Mouse (Mus musculus) adrenal gland, postnatal 10 days (tissue): Measurements from ENCODE around the gene Cmip. TPM values are rescaled to one million over a fixed set of nuclear protein-coding genes. Genes with fewer than 3 reads are reported as not detected.

ENCODE experiments used
- DNase-seq: peaks from one replicate; pipeline ENCODE4 v3.0.0; 2021; ENCODE audit warnings: mixed read lengths
- total RNA-seq, 2 experiments: library from RNA; stranded (reverse); gene quantifications; 2 replicates each; pipeline ENCODE4 v1.2.3; 2021

Gene Cmip
- total RNA-seq, 2 experiments from 2014 or later, result 77.7 to 82.3 TPM

DNA sequence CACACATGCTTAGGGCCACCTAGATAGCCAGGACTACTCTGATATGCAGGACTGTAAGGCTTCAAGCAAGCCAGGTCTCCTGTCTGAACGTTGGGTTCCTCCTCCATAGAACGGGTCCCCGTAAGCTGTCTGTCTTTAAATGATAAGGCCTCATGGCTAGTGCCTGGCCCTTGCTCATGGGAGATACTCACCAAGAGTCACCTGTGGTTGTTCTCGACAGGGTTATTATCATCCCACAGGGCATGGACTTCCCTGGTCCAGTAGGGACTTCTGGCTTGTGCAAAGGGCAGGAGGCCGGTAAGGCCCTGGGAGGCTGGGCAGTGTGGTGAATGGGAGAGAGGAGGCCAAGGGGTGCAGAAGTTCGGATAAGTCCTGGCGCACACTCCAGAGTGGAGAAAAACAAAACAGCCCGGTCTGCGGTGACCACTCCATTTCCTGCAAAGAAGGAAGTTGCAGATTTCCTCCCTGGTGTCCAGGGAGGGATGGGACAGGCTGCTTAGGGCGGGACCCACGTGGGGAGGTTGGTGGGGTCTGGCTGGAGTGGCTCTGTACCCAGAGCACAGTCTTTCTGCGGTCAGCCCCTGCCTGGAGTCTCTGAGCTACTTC is 41.2 kb downstream of the Cmip start:
- peak; percentile 37 for DNase-seq

- no peak for DNase-seq
These were observed 42.3 kb downstream of the Cmip start for GRCm38 (mm10) chr8:117299204-117299603.

- DNase-seq, result no peak
These were observed 43.3 kb downstream of the Cmip start for GRCm38 (mm10) chr8:117300188-117300587.

DNA sequence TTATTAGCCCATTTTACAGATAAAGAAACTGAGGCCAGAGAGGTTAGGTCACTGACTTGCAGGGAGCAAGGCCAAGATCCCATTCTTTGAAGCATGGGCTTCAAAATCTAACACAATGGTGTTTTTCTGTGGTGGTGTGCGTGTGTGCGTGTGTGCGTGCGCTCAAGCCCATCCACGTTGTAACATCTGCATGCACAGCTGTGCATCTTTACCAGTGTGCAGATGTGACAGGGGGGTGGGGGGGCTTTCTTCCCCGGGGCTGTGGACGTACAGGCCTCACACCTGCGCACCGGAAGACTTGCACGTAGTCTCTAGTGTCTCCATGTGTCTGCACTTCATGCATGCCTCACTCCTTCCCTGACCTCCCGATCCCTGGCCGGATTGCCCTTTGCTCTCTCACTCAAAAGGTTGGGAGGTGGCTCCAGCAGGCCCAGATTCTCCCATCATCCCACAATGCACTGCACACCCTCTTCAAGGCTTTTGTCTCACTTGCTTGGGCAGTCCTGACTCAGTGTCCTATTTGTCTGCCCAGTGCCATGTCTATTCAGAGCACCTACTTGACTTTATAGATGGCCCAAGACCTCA is 44.7 kb downstream of the Cmip start:
- DNase-seq, result no peak

DNA sequence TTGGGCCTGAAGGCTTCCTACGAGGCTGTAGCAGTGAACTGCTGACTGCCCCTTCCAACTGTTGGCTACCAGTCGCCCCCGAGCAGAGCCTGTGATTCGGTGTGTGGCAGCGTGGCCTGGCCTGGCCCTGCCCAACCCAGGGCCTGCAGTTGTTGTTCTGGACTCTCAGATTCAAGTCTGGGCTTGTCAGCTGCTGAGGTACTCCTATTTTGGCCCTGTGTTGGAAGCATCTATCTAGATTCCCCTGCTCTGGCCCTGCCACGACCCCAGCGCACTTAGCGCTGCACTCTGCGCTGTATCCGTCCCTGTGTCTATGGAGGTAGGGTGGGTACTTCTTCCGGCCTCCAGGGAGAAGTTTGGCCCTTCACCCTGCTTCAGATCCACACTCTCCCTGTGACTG is 45.2 kb downstream of the Cmip start:
- DNase-seq, result no peak

DNA sequence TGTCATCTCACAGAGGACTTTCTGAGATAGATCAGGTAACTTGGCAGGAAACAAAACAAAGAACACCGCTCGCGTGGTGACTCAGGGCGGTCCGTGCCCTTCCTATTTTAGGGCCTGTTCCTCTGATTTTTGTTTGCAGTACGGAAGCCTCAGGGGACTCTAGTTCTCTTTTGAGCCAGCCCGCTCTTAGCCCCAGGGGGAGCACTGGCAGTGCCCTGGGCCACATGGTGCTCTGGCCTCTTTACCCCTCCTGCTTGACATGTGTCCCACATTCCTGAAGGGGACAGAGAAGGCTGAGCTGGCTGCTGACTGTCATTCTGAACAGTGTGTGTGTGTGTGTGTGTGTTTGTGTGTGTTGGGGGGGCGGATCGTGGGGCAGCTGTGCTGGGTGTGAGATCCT is 46.8 kb downstream of the Cmip start:
- DNase-seq, result peak; percentile 53

DNA sequence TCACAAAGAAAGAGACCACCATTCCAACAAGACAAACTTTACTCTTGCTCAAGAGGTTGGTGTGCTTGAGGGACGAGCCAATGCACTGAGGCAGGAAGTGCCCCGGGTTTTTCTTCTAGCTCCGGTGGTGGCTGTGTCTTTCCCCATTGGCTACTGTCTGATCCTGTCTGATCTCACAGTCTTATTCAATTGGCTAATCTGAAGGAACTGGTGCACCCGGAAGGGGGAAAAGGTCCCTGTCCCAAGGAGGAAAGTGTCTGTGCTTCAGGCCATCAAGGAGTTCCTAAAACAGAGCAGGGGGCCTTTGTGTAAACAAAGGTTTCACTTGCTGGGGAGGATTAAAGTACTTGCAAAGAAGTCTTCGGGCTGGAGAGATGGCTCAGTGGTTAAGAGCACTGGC is 48.5 kb downstream of the Cmip start:
- DNase-seq, result no peak

- DNase-seq, result no peak
These were observed 49.9 kb downstream of the Cmip start for GRCm38 (mm10) chr8:117306756-117307155.

GRCm38 (mm10) chr8:117307221-117307620 is 50.4 kb downstream of the Cmip start:
- DNase-seq, result no peak

GRCm38 (mm10) chr8:117308303-117309095 is 51.6 kb downstream of the Cmip start:
- no peak for DNase-seq

DNA sequence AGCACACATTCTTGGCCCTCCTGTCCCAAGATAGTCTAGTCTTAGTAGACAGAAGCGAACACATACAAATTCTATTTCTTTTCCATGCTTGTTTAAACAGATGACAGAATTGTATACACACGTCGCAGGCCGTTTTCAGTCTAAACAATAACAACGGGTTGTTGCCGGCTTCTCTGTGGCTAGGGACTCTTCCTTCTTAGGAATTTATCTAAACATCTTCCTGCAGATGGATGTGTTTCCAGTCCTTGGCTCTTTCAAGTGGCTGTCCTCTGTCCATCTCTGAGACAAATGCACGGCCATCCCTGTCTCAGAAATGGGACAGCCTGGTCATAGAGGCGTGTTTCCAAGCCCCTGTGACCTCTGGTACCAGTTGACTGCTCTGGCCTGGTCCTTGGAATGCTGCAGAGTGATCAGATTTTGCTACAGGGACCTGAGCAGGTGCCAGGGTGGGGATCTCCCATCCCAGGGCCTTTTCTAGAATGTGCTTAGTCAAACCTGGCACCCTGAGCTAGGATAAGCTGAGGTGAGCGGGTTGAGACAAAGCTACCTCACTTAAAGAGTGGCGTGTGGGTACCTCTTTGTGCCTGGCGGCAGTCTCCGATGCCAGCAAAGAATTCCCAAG is 52.9 kb downstream of the Cmip start:
- no peak for DNase-seq

DNA sequence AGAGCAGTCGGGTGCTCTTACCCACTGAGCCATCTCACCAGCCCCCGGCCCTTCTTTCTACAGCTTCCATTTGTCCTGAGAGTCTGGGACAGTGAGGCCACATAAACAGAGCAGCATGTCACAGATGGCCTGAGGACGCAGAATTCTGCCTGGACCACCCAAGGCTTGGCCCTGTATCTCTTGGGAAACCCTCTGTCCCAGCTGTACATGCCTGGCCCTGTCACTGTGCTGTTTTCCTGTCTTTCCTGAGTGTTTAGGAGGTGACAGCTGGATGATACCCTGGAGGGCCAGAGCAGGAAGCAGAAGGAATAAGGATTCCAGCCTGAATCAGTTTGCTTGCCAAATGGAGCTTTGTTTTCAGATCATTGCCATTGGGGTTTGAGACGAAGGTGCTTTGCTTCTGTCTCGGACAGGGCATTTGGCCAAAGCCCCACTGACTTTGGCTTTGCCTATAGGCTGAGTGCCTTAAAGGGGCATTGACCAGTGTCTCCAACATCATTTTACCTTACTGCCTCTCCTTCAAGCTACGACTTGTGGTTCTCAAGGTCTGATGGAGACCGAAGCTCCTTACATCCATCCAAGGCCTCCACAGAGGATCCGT is 54.2 kb downstream of the Cmip start:
- no peak for DNase-seq

- no peak for DNase-seq
These were observed 57.6 kb downstream of the Cmip start for GRCm38 (mm10) chr8:117314308-117314953.

- no peak for DNase-seq
These were observed 58.9 kb downstream of the Cmip start for GRCm38 (mm10) chr8:117315727-117316126.

DNA sequence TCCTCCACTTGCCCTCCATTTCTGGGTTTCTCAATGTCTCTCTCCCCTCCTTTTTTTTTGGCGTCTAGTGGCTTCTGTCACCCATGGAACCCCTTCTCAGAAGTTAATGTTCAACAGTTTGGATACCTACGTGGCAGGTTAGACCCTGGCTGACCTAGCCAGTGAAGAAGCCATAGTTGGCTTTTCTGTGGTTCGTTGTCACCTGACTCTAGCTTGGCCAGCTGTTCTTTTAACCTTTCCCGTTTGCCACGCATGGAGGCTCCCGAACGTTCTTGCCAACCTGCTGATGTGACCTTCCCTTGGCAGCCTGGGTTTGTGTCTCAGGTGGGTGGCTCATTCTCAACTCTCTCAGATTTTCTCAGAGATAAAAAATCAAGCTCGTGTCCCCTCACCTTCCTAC is 60.6 kb downstream of the Cmip start:
- DNase-seq, result no peak

- peak; percentile 67 for DNase-seq
These were observed 62.3 kb downstream of the Cmip start for GRCm38 (mm10) chr8:117318911-117319826.

DNA sequence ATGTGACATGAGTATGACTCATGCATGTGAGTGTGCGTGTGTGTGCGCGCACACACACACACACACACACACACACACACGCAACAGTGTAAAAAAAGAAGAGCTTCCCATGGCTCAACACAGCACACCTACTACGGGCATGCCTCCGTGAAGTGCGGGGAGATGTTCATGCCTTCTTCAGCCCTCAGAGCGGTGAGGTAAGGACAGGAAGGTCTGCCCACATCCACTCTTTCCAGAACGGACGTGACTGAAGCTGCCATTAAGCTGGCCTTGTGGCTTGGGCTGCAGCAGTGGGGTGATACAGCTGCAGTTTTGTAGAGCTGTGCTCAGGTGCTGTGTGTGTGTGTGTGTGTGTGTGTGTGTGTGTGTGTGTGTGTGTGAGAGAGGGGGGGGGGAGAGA is 63.8 kb downstream of the Cmip start:
- DNase-seq, result no peak

GRCm38 (mm10) chr8:117321232-117321631 is 64.4 kb downstream of the Cmip start:
- no peak for DNase-seq

DNA sequence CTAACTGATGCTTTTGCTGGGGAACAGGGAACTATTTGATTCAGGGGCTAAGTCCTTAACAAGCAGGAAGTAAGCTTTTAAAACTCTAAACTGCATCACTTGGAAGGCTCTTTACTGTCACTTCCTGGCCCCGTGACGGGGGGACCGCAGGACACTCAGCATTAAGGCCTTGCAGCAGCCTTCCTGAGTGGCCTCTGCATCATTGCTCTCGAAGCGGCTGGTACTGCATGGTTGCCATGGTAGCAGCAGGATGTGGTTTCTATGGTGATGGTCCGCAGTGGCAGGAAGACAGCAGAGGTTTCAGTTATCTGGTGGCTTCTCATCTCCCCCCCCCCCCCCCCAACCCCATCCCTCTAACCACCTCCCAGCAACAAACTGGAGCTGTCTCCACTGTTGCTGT is 65.2 kb downstream of the Cmip start:
- no peak for DNase-seq

GRCm38 (mm10) chr8:117322715-117323310 is 65.9 kb downstream of the Cmip start:
- no peak for DNase-seq

DNA sequence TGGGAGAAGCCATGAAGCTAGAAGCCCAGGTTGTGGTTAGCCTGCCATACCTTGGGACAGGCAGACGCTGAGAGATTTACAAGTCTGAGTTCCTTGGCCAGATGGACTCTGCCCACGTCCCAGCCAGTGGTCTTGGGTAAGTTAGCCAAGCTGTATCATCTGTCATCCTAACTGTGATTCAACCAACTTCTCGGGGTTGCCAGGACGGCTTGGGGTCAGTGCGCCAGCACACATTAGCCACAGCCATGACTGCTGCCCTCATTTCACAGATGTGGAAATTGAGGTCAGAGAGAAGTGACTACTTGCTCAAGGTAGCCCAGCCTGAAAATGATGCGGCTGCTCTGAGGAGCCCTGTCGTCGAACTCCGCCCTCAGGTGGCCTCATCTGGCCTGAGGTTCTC is 68.0 kb downstream of the Cmip start:
- DNase-seq, result no peak
